13 mouse cellular contexts compared by ENCODE assay signal in the genomic region with DNA sequence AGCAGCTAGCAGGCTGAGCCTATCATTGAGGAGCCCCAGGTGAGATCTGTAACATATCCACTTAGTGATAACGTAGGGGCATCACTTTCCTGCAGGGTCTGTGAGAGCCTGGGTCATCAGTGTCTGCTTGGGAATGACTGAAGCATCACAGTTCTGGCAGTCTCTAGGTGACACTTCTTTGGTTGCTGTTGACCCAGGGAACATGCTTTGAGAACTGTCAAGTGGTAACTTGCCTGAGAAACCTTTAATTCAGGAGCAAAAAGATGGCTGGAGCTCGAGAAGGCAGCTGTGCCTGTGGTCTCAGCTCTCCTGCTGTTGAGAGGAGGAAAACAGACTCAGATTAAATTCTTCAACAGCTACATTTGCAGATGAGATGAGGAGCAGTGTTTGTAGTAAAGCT. TPM values are rescaled to one million over a fixed set of nuclear protein-coding genes. Genes with fewer than 3 reads are reported as not detected.
"Had no signal": no experiment of that assay in that cellular context is flagged by ENCODE, and none has a peak within 500 bp of the region (broad histone marks: within the 10 kb centered on the region; RNA-seq: fewer than 3 reads in every experiment).

No protein-coding gene starts in this region.

- H3K27me3 ChIP-seq: midbrain, embryonic 15.5 days; neural tube, embryonic 12.5 days had no signal

- H3K9me3 ChIP-seq: limb, embryonic 10.5 days; midbrain, embryonic 15.5 days; neural tube, embryonic 12.5 days had no signal

- H3K9ac ChIP-seq: lung, embryonic 14.5 days; midbrain, embryonic 15.5 days; neural tube, embryonic 12.5 days had no signal

- H3K36me3 ChIP-seq: limb, embryonic 10.5 days; midbrain, embryonic 15.5 days; neural tube, embryonic 12.5 days had no signal

- H3K4me1 ChIP-seq: limb, embryonic 10.5 days; midbrain, embryonic 15.5 days; neural tube, embryonic 12.5 days had no signal

- H3K4me3 ChIP-seq: left cerebral cortex, adult 2 months; limb, embryonic 10.5 days; midbrain, embryonic 15.5 days; neural tube, embryonic 12.5 days had no signal

- ATAC-seq: midbrain, embryonic 15.5 days had no signal

- H3K27ac ChIP-seq: left cerebral cortex, adult 2 months; limb, embryonic 10.5 days; midbrain, embryonic 15.5 days; neural tube, embryonic 12.5 days; stomach, postnatal 0 days had no signal

- DNase-seq: kidney, adult 8-10 months; kidney, postnatal 25 days; lung, embryonic 14.5 days; lung, postnatal 10 days had no signal

- H3K4me2 ChIP-seq: liver, embryonic 11.5 days; lung, embryonic 14.5 days; midbrain, embryonic 11.5 days; midbrain, embryonic 15.5 days; neural tube, embryonic 12.5 days had no signal

RNA-seq across cellular contexts. Expression of a gene that starts 48.9 kb away (rescaled TPM):
- total RNA-seq: layer of hippocampus, postnatal 25 days; left cerebral cortex, adult 2 months; left cerebral cortex, postnatal 14 days had no signal
- polyA plus RNA-seq: neural tube, embryonic 12.5 days had no signal
